Mouse (Mus musculus): ENCODE results near the gene Sf1.

GRCm38 (mm10) chr19:6423241-6423640 is 59.8 kb downstream of the Sf1 start:
- TF ChIP-seq POLR2A (IDR thresholded peaks at IDR 0.05; ENCODE audit: low read depth, low read length) = no peak
- TF ChIP-seq CTCF (IDR thresholded peaks at IDR 0.05; ENCODE audit: borderline replicate concordance, insufficient read depth, low read length) = no peak
